Mouse (Mus musculus): ENCODE measurements around the gene Fau. TPM values are rescaled to one million over a fixed set of nuclear protein-coding genes. Genes with fewer than 3 reads are reported as not detected.

The Fau gene
- total and polyA plus RNA-seq, 3 experiments: 2,986 to 5,712 (median 3,086) TPM

DNA sequence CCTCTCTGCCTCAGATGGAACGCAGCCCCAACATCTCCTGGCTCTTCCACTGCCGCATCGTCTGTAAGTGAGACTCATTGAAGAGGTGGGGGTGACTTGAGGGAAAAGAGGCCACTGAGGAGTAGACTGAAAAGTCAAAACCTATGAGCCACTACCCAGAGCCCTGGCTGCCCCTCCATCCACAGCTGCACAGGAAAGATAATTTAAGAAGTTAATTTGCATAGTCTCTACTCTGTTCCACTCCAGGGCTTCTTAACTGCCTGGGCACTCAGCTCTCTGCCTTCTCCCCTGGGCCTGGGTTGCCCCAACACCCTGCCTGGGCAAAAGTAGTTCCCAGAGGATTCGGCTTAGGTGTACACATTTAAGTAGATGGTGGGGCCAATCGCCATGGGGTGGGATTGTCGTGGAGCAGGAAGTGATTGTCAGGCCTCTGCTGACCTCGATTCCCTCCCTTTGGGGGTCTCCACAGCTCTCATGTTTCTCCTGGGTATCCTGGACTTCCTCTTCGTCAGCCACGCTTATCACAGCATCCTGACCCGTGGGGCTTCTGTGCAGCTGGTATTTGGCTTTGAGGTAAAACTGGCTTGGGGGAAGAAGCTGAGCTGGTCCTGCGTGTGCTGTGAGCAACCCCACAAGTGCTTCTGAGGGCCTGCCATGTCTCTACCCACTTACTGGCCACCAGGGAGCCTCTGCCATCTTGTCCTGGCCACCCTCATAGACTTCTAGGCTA, 8.8 kb upstream of the Fau start:
- TF ChIP-seq POLR2AphosphoS5 (IDR thresholded peaks at IDR 0.05; ENCODE audit: insufficient replicate concordance, low read depth, low read length) (no peak), GATA1 (IDR thresholded peaks at IDR 0.05; ENCODE audit: borderline replicate concordance, low read length) (no peak), TAL1 (conservative IDR thresholded peaks at IDR 0.05; ENCODE audit: low read depth, low read length) (no peak), GATA2 (IDR thresholded peaks at IDR 0.05; ENCODE audit: borderline replicate concordance, low read depth, low read length) (no peak), CTCF (IDR thresholded peaks at IDR 0.05; ENCODE audit: low read depth, low read length) (no peak)
- ATAC-seq (ENCODE audit: extremely low read depth, insufficient number of reproducible peaks, low FRiP score, poor library complexity, severe bottlenecking) (no peak), DNase-seq (ENCODE audit: low spot score) (no peak)
- no peaks in the 10 kb centered on the region for H3K9me3 ChIP-seq (replicated peaks)
- peaks cover 67% of the 10 kb centered on the region for H3K36me3 ChIP-seq (replicated peaks)
- peaks cover 73% of the 10 kb centered on the region for H3K4me1 ChIP-seq (ENCODE audit: insufficient read depth, low read depth, low read length)
- no peaks in the 10 kb centered on the region for H3K27me3 ChIP-seq (ENCODE audit: insufficient read depth, low read length)
- H3K4me3 ChIP-seq (ENCODE audit: low read depth, low read length): peak overlapping the region; percentile 90; the same call in 1 of the 2 replicates

DNA sequence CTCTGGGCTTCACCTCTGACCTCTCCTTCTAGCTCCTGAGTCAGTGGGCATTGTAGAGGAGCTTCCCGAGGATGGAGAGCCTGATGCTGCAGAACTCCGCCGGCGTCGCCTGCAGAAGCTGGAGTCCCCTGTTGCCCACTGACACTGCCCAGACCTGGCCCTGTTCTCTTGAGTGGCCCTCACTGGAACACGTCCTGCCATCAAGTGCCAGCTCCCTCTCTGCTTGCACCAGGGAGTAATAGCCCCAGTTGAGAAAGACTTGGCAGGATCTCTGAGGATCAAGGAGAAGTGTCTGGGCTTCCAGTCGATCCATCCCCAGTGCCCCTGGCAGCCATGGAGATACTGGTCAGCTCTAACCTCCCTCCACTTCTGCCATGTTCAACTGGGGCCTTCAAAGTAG, 5.1 kb upstream of the Fau start:
- Histone ChIP-seq H3K4me3 (ENCODE audit: low read depth, low read length) (no peak overlapping the region), H3K36me3 (replicated peaks) (peaks cover 91% of the 10 kb centered on the region), H3K9me3 (replicated peaks) (no peaks in the 10 kb centered on the region), H3K27me3 (ENCODE audit: insufficient read depth, low read length) (no peaks in the 10 kb centered on the region), H3K4me1 (ENCODE audit: insufficient read depth, low read depth, low read length) (peaks cover 86% of the 10 kb centered on the region)
- ATAC-seq (ENCODE audit: extremely low read depth, insufficient number of reproducible peaks, low FRiP score, poor library complexity, severe bottlenecking): no peak
- no peak for TF ChIP-seq CTCF (IDR thresholded peaks at IDR 0.05; ENCODE audit: low read depth, low read length)
- no peak for DNase-seq (ENCODE audit: low spot score)

DNA sequence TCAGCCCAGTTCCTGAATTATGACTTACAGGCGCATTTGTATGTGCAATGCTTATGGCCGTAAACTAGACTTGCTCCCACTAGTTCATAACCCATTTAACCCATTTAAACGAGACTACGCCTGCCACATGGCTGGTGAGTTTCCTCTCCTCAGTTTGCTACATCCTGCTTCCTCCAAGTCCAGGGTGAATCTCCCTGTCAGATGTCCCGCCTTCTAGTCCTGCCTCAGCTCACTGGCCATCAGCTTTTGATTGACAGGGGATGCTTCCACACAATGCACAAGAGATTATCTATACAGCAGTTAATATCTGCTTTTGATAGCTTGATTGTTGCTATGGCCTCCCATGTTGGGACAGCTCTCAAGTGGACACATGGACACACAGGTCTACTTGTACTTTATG, 3.3 kb upstream of the Fau start:
- Histone ChIP-seq H3K36me3 (replicated peaks) (peaks cover 86% of the 10 kb centered on the region), H3K27me3 (ENCODE audit: insufficient read depth, low read length) (no peaks in the 10 kb centered on the region), H3K4me1 (ENCODE audit: insufficient read depth, low read depth, low read length) (peaks cover 75% of the 10 kb centered on the region), H3K4me3 (ENCODE audit: low read depth, low read length) (no peak overlapping the region), H3K9me3 (replicated peaks) (no peaks in the 10 kb centered on the region)
- no peak for DNase-seq (ENCODE audit: low spot score)
- ATAC-seq (ENCODE audit: extremely low read depth, insufficient number of reproducible peaks, low FRiP score, poor library complexity, severe bottlenecking): no peak
- TF ChIP-seq CTCF (IDR thresholded peaks at IDR 0.05; ENCODE audit: low read depth, low read length): no peak
- no peak for TF ChIP-seq GATA1 (IDR thresholded peaks at IDR 0.05; ENCODE audit: borderline replicate concordance, low read length)
- no peak for TF ChIP-seq POLR2AphosphoS5 (IDR thresholded peaks at IDR 0.05; ENCODE audit: insufficient replicate concordance, low read depth, low read length)
- TF ChIP-seq GATA2 (IDR thresholded peaks at IDR 0.05; ENCODE audit: borderline replicate concordance, low read depth, low read length): no peak
- TF ChIP-seq TAL1 (conservative IDR thresholded peaks at IDR 0.05; ENCODE audit: low read depth, low read length): no peak

- Histone ChIP-seq H3K4me1 (ENCODE audit: insufficient read depth, low read depth, low read length) (peaks cover 68% of the 10 kb centered on the region), H3K9me3 (replicated peaks) (no peaks in the 10 kb centered on the region), H3K4me3 (ENCODE audit: low read depth, low read length) (peak overlapping the region; percentile 97), H3K27me3 (ENCODE audit: insufficient read depth, low read length) (no peaks in the 10 kb centered on the region), H3K36me3 (replicated peaks) (peaks cover 75% of the 10 kb centered on the region)
- TF ChIP-seq TAL1 (conservative IDR thresholded peaks at IDR 0.05; ENCODE audit: low read depth, low read length): no peak
- TF ChIP-seq CTCF (IDR thresholded peaks at IDR 0.05; ENCODE audit: low read depth, low read length): no peak
- TF ChIP-seq GATA2 (IDR thresholded peaks at IDR 0.05; ENCODE audit: borderline replicate concordance, low read depth, low read length): no peak
- TF ChIP-seq POLR2AphosphoS5 (IDR thresholded peaks at IDR 0.05; ENCODE audit: insufficient replicate concordance, low read depth, low read length): no peak
- no peak for TF ChIP-seq GATA1 (IDR thresholded peaks at IDR 0.05; ENCODE audit: borderline replicate concordance, low read length)
- ATAC-seq (ENCODE audit: extremely low read depth, insufficient number of reproducible peaks, low FRiP score, poor library complexity, severe bottlenecking) (no peak), DNase-seq (ENCODE audit: low spot score) (no peak)
These were observed 948 bp upstream of the Fau start for GRCm38 (mm10) chr19:6056696-6057095.

- DNase-seq (ENCODE audit: low spot score): no peak
- Histone ChIP-seq H3K4me3 (ENCODE audit: low read depth, low read length) (peak overlapping the region; percentile 97), H3K36me3 (replicated peaks) (peaks cover 75% of the 10 kb centered on the region), H3K27me3 (ENCODE audit: insufficient read depth, low read length) (no peaks in the 10 kb centered on the region), H3K4me1 (ENCODE audit: insufficient read depth, low read depth, low read length) (peaks cover 70% of the 10 kb centered on the region), H3K9me3 (replicated peaks) (no peaks in the 10 kb centered on the region)
- ATAC-seq (ENCODE audit: extremely low read depth, insufficient number of reproducible peaks, low FRiP score, poor library complexity, severe bottlenecking): no peak
- TF ChIP-seq GATA1 (IDR thresholded peaks at IDR 0.05; ENCODE audit: borderline replicate concordance, low read length) (no peak), GATA2 (IDR thresholded peaks at IDR 0.05; ENCODE audit: borderline replicate concordance, low read depth, low read length) (no peak), POLR2AphosphoS5 (IDR thresholded peaks at IDR 0.05; ENCODE audit: insufficient replicate concordance, low read depth, low read length) (no peak), CTCF (IDR thresholded peaks at IDR 0.05; ENCODE audit: low read depth, low read length) (no peak), TAL1 (conservative IDR thresholded peaks at IDR 0.05; ENCODE audit: low read depth, low read length) (no peak)
These were observed 869 bp downstream of the Fau start for GRCm38 (mm10) chr19:6058513-6058912.

GRCm38 (mm10) chr19:6058966-6059365, 1.3 kb downstream of the Fau start:
- TF ChIP-seq GATA2 (IDR thresholded peaks at IDR 0.05; ENCODE audit: borderline replicate concordance, low read depth, low read length): no peak
- no peak for TF ChIP-seq CTCF (IDR thresholded peaks at IDR 0.05; ENCODE audit: low read depth, low read length)
- TF ChIP-seq GATA1 (IDR thresholded peaks at IDR 0.05; ENCODE audit: borderline replicate concordance, low read length): no peak
- TF ChIP-seq POLR2AphosphoS5 (IDR thresholded peaks at IDR 0.05; ENCODE audit: insufficient replicate concordance, low read depth, low read length): no peak
- TF ChIP-seq TAL1 (conservative IDR thresholded peaks at IDR 0.05; ENCODE audit: low read depth, low read length): no peak
- Histone ChIP-seq H3K4me1 (ENCODE audit: insufficient read depth, low read depth, low read length) (peaks cover 70% of the 10 kb centered on the region), H3K36me3 (replicated peaks) (peaks cover 75% of the 10 kb centered on the region), H3K9me3 (replicated peaks) (no peaks in the 10 kb centered on the region), H3K4me3 (ENCODE audit: low read depth, low read length) (peak overlapping the region; percentile 97), H3K27me3 (ENCODE audit: insufficient read depth, low read length) (no peaks in the 10 kb centered on the region)
- no peak for DNase-seq (ENCODE audit: low spot score)
- no peak for ATAC-seq (ENCODE audit: extremely low read depth, insufficient number of reproducible peaks, low FRiP score, poor library complexity, severe bottlenecking)
